Mouse (Mus musculus) CD8-positive naive resting alpha-beta T cell, adult 2 months (primary cell): ENCODE results near the gene Slc16a13.

Experiments used
- DNase-seq, 2 experiments: peaks; one replicate each; pipeline ENCODE4 v3.0.0; 2022; ENCODE audit warnings: low read depth in 2 of 2, low spot score in 2 of 2

The Slc16a13 gene

DNA sequence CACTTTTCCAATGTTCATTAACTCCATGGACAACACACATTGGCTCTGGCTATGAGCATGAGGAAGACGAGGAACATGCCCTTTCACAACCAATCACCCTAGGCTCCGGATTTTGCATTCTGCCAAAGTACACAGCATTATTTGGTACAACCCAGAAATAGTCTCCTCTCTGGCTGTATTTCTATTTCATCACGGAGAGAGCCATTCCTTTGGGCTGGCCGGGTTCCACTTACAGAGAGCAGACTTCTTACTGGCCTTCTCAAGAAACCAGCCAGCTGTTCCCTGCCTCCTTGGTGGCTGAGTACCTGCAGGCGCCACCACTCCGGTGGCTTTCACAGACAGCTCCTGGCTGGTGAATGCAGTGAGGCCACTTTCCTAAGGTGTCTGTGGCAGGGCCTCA is 8.4 kb downstream of the Slc16a13 start, which contains the start of gene Slc16a11:
Gene Slc16a11, plus strand, starts transcription at position 330 of the 400 bp plus-strand sequence.
- DNase-seq: no peak

DNA sequence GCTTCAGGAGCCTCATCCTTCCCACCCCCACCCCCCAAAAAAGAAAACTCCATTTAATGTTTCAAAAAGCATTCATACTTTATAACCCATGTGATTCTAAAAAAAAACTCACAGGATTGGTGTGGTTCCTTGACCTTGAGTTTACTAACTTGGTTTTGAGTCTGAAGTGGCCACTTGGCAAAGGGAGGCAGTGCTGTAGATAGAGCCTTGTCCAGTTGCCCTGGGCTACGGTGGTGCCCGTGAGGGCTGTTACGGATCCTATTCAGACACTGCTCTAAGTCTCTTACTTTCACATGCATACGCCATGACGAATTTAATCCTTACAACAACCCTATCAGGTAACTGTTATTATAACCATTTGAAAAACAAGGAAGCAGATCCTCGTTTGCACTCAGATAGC is 8.9 kb downstream of the Slc16a13 start:
- DNase-seq: no peak

DNA sequence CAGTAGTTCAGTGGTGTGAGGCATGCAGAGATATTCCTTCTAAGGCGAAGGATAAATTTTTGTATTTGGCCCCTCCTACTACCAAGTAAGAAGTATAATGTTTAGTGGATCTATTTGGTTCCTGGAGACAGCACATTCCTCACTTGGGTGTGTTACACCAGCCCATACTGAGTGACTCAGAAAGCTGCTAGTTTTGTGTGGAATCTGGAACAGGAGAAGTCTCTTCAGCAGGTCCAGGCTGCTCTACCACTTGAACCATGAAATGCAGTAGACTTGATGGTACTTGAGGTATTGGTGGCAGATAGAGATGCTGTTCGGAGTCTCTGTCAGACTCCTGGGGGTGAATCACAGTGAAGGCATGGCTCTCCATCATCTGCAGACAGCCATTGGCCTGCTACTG is 10.2 kb downstream of the Slc16a13 start:
- DNase-seq: no peak

DNA sequence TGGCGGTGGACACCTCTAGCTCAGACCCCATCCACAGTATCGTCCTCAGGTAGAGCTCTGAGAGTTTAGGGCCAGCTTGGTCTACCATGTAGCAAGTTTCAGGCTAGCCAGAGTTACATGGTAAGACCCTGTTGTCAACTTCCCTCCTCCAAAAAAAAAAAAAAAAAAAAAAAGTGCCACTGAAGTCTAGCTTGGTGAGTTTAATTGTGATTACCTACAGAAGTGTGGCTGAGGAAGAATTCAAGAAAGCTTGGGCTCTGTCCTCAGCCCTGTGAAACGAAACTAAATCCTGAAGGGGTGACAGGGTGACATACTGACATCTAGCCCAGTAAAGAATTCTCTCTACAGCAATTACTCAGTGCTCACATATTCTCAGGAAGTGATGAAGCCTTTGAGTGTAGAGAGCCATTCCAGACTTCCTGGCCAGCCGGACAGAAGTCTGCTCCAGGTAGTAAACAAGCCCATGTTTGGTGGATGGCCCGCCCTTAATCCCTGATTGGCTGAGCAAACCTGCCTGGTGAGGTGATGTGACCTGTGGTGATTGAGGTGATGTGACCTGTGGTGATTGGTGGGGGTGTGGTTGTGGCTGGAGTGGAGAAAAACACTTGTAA is 12.0 kb downstream of the Slc16a13 start:
- no peak for DNase-seq

DNA sequence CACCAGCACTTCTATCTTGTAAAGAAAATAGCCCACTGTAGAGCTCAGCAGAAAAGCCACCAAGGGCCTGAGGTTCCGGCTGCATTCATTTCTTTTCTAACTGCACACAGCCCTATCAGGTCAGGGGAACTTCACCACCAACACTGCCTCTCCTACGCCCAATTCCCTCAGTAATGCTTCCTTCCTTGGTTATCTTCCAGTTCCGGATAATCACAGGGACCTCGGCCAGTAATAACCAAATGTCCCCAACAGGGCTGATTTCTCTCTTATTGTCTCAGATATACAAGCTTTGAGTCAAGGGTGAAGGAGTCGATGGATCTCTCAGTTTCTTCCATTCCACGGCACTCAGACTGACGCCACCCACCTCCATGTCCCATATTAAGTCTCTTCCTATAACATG is 13.6 kb downstream of the Slc16a13 start:
- DNase-seq: no peak

DNA sequence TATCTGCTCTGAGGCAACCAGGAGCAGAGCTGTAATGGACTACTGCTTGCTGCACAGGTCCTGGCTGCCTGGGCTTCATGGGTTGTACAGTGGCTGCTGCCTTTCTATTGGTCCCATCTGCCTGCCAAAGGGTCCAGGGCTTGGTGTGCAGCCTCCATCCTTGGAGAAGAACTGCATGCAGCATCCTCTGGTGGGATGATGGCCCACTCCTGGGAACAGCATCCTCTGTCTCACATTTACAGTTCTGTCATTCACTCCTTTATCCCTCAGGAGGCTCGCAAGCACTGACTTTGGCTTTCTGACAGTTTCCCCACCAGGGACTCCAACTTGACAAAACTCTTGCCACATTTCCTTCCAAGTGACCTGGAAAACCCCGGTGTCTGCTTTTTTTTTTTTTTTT is 14.1 kb downstream of the Slc16a13 start:
- no peak for DNase-seq

DNA sequence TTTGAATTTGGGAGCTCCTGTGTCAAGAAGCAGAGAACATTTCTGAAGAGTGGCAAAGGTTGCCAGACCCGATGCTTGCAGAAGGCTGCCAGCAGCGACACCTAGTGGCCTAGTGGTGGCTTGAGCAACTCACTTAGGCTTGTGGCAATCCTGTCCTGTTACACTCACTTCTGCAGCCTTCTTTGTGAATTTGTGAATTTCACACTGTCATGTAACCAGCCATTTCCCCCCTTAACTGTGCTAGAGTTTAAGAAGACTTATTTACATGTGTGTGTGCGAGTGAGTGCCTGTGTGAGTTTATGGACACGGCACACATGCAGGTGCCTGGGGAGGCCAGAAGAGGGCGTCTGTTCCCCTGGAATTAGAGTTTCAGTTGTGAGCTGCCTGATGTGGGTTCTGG is 19.2 kb downstream of the Slc16a13 start:
- DNase-seq: peak; percentile 65 to 78

DNA sequence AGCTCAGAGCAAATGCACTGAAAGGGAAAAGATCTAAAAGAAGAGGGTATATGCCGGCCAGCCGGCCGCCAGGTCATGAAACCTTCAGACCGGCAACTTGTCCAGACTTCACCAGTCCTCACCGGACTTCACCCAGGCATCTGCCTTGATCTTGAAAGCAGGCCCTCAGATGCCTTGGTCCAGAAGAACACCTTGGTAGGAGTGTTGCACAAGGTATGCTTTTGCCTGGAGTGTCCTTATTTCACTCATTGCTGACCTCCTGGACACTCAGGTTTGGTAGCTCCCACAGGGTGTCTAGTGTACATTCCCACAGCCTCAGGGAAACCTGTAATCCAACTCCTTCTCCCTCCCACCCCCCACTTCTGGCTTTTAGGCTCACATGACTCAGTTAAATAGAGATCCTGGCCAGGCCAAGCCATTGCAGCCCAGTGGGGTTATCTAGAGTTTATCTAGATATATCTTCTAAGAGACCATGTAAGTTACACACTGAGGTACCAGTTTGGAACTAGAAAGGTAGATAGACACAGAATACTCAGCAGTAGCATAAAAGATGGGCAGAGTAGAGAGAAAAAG is 20.7 kb downstream of the Slc16a13 start:
- no peak for DNase-seq

DNA sequence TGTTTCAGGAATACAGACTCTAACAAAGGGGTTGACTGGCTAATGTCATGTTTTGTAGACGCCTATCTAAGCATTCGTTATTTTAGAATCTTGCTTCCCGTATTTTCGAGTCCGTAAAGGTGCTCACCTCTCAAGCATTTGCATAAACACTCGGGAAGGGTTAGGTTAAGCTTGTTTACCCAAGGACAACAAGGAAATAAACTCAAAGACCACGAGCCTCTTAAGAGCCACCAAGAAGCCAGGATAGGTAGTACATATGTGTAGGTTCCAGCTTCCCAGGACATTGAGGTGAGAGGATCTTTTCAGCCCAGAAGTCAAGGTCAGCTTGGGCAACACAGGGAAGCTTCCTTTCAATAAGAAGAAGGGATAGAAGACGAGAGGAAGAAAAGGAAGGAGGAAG is 21.8 kb downstream of the Slc16a13 start:
- no peak for DNase-seq

DNA sequence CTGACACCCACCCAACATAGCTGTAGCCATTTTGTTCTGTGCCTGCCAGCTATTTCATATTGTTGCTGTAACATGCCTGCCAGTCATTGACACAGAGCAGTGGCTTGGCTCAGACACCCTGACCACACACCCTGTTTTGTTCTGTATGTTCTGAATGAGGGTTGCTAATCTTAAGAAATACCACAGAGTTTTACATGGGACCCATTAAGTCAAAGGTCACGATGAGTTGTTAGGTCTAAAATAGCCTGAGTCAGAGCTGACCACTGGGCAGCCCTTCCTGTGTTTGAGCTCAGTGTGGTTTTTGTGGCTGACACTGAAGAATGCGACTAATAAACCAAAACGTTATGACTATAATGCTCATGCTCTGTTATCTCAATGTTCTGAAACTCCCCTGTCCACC is 22.5 kb downstream of the Slc16a13 start:
- no peak for DNase-seq

DNA sequence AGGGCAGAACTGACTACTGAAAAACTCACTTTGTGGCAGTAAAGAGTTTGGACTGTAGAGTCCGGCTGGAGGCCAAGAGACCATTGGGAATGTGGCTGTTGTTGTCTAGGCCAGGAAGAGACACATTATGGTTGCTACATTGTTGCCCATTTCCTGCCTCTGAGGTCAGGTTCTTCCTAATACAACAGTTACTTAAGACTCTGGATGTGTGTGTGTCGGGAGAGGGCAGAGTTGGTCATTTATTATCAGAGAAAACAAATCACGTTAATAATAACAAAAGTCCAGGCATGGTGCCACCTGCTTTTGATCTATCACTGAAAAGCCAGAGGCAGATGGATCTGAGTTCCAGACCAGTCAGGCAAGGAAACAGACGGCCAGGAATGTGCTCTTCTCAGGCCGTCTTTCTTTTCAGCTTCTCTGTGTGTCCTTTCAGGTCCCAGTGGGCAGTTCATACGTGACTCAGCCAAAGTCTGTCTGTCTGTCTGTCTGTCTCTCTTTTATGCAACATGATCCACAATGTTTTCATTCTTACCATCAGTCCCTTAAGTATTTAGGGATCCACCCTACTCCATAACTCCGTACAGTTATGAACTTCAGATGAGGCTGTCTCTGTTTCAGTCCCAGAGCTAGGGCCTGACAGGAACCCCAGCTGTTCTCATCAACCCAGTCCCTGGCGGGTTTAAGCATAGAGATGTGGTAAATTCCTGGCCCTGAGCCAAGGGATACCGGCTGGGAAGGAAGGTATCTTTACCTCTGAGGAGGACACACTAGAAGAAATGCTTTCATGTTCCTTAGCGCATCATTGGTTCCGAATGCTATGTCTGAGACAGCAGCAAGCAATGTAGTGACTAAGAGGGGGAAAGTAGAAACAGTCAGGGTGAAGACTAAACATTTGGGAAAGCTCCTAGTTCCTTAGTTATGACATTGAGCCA is 27.2 kb downstream of the Slc16a13 start:
- DNase-seq: no peak

DNA sequence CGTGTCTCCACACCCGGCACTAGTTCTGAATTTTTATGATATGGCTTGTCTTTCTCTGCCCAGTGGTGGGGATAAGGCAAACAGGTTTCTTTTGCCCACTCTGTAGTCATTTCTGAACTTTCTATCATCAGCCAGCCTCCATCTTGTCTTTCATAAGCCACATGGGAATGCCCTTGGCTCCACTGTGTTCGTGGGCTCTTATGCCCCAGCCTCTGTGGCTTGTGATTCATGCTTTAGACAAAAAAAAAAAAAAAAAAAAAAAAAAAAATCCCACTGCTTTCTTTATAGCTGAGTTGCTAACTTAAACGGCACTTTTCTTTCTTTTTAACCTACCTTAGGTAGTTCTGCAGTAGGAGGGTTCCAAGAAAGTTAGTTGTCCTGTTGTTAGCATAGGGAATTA is 28.7 kb downstream of the Slc16a13 start:
- no peak for DNase-seq

DNA sequence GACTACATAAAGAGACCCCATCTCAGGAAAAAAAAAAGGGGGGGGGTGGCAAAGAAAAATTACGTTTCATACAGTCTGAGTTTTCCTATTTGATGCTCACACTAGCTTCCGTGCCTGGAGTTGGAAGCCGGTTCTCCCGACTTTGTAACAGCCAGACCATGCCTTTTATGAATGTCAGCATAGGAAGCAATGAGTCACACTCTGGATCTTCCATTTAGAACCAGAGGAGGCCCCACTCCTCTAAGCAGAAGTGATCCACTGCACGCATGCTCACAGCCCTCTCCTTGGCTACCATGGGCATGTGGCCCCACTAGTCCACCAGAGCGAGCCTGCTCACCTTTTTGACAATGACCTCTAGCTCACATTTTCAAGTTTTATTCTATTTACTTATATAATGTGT is 29.7 kb downstream of the Slc16a13 start:
- no peak for DNase-seq

DNA sequence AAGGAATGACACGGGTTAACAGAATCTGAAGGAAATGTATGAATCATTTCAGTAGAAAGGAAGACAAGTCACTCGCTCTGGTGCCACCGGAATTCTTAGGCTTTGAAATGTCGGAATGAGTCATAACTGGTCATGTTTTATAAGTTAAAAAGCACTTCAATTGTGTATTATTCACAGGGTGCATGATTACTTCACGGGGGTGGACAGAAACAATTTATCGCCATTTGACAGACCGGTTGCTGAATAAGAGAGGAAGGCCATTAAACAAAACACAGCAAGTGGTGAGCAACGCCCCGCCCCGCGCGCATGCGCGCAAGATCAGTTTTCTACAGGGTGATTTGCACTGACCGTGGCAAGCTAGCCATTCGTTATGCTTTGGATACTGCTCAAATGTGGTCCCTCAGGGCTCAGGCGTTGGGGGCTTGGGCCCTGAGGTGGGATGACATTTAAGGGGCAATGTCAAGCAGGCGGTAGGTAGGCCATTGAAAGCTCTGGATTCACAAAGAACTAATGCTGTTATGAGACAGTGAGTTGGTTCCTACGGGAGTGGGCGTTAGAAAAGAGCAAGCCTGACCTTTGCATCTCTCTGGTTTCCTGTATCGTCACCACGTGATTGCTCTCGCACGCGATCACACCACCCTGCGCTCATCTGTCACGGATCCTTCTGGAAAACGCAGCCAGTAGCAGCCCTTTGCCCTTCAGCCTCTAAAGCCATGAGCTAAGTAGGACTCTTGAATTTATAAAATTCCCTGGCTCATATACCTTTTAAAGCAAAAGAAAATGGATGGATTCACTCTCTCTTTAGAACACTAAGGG is 31.3 kb downstream of the Slc16a13 start:
- DNase-seq: no peak

DNA sequence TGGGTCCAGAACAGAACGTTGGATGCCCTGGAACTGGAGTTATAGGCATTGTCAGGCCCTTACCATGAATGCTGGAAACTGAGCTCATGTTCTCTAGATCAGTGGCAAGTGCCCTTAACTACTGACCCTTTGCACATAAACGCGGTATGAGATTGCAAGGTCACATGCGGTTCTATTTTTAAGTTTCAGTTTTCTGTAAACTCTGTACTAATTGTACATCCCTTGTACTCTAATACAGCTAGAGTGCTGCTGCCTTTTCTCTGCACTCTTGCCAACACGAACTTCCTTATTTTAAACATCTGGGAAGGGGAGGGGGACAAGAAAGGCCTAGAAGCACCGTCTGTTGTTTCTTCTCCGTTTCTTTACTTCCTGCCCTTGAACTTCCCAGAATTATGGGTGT is 35.7 kb downstream of the Slc16a13 start:
- DNase-seq: no peak

DNA sequence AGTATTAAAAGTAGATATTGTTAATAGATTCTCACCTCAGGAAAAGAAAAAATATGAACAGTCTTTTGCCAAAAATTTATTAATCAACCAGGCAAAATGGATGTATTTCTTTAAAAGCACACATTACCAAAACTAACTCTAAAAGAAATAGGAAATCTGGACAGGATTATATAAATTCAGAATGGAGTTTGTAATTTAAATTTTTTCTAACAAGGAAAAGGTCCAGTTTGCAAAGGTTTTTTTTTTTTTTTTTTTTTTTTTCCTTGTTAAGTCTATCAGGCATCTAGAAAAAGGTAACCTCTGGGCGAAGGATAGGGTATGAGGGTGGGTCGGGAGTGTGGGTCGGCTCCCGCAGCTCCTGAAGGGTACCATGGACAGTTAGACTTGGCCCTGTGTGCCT is 40.4 kb downstream of the Slc16a13 start:
- no peak for DNase-seq

DNA sequence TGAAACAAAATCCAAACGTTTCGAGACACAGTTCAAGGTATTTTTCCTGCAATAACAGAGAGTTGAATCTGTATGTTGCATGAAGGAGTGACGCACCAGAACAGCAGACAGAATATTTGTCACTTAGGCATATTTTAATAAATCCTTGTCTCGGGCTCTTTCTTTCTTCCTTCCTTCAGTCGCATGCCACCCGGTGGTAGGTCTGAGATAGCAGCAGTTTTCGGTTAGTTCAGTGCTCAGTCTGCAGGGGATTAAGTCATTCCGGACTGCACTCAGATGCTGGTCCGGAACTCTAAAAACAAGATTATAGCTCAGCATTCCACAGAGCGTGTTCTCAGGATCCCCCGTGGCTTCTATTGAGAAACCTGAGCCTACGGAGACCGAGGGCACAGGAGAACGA is 41.5 kb downstream of the Slc16a13 start:
- DNase-seq: no peak

DNA sequence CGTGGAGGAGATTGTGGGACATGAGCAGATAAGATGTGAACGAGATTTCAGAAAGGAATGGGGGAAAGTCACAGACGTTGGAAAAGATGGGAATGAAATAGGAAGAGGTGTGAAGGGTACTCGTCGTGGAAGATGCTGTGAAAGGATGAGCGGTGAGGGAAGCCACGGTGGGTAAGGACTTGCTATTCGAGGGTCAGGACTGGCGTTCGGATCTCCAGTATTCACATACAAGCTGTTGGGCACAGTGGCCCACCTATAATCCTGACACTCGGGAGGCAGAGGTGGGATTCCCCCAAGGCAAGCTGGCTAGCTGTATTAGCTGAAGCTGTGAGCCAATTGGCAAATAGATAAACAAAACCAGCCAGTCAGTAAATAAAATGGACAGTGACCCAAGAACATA is 42.1 kb downstream of the Slc16a13 start:
- no peak for DNase-seq

DNA sequence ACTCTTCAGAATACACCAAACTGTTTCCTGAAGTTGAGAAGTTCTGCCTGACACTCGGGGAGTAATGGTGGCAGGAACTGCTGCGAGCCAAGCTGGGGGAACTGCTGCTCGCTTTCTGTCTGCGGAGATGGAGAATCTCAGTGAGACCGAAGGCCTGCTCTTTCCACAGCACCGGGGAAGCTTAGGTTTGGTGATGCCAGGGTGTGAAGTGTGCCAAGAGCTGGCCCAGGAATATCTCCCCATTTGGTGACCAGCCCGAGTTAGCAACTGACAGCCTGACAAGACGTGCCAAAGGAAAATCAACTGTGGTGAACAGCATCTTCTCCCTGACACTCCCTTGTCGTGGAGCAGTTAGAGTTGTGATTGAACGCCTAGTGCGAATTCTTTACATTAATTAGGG is 42.6 kb downstream of the Slc16a13 start:
- no peak for DNase-seq

DNA sequence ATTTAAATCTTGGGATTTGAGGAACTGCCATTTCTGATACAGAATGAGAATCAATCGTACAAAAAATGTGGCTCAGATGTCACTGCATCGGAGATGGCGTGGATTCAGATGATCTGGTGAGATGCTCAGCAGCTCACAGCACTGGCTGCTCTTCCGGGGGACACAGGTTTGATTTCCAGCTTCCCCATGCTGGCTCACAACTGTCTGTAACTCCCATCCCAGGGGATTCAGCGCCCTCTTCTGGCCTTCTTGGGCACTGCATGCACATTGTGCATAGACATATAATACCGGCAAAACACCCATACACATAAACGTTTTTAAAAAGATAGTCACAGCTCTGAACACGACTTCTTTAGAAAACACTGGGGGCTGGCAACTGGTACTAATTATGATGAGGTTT is 43.2 kb downstream of the Slc16a13 start:
- DNase-seq: peak in 1 of 2 experiments; percentile 3

DNA sequence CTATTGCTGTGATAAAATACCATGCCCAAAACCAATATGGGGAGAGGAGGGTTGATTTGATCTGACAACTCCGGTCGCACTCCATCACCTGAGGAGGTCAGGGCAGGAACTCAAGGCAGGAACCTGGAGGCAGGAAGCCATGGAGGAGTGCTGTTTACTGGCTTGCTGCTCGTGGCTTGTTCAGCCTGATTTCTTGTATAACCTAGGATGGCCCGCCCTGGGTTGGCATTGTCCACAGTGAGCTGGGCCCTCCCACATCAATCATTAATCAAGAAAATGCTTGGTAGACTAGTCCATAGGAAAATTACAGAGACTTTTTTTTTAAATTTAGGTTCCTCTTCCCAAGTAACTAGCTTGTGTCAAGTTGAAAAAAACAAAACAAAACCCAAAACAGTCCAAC is 46.4 kb downstream of the Slc16a13 start:
- DNase-seq: no peak
